Mouse (Mus musculus): ENCODE results near the gene Gm20388. TPM values are rescaled to one million over a fixed set of nuclear protein-coding genes. Genes with fewer than 3 reads are reported as not detected.

Gene Gm20388
- polyA plus RNA-seq, 1 experiment from 2014 or later = not detected

DNA sequence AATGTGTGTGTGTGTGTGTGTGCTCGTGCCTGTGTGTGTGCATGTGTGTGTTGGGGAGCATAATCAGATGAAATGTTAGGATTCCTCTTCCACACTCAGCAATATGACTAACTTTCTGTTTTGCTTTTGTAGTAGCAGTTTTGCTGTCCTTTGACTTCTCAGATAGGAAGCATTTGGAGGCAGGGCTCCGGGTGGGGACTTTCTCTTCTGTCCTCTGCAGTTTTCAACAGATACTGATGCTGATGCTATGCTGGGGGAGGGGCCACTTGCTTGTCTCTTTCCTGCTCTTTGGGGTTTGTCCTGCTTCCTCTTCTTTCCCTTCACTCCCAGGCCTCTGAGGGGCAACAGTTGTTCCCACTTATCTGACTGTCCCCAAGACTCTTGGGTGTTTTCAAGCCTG is 4319.2 kb downstream of the Gm20388 start:
- H3K4me2 ChIP-seq = peak overlapping the region; percentile 98
- H3K27me3 ChIP-seq (replicated peaks) = no peaks in the 10 kb centered on the region
- peak overlapping the region; percentile 87 for H3K27ac ChIP-seq (replicated peaks)
- H3K4me1 ChIP-seq = peaks cover 43% of the 10 kb centered on the region
- H3K9ac ChIP-seq = peak overlapping the region; percentile 71; the same call in 1 of the 2 replicates
- H3K36me3 ChIP-seq = no peaks in the 10 kb centered on the region
- no peak overlapping the region for H3K4me3 ChIP-seq
- 45% methylated on average over 2 of the region's 2 CpGs for WGBS
- no peaks in the 10 kb centered on the region for H3K9me3 ChIP-seq
- no peak for ATAC-seq (ENCODE audit: extremely low read depth, insufficient number of reproducible peaks, low FRiP score, low TSS enrichment)

DNA sequence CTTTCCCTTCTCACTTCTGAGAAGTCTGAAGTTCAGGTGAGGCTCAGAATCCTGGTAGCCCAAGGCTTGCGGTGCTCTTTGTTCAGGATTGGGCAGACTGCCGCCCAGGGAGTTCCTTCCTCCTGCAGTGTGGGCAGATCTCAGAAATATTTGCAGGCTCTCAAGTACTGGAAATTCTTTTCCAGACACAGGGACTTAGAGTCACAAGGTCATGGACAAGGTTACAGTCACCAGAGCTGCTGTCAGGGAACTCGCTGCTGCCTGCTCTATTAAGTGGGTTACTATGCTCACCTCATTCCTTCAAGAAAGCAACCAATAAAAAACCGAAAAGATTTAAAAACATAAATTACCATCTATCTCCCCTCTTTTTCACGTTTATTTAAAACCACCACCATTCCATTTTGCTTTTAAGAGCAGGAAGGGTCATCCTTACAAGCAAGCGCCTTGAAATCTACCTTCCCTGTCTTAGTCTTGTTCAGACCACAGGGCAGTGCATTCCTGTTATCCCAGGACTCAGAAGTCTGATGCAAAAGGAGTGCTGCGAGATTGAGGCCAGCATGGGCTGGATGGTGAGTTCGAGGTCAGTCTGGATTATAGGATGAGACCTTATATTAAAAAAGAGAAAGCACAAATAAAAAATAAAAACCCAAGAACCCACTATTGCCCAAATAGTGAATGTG is 4320.0 kb downstream of the Gm20388 start:
- Histone ChIP-seq H3K27me3 (replicated peaks) (no peaks in the 10 kb centered on the region), H3K4me3 (peak overlapping the region; percentile 92), H3K36me3 (no peaks in the 10 kb centered on the region), H3K9me3 (no peaks in the 10 kb centered on the region), H3K9ac (peak overlapping the region; percentile 71), H3K4me2 (peak overlapping the region; percentile 98), H3K4me1 (peaks cover 50% of the 10 kb centered on the region), H3K27ac (replicated peaks) (peak overlapping the region; percentile 87)
- no peak for ATAC-seq (ENCODE audit: extremely low read depth, insufficient number of reproducible peaks, low FRiP score, low TSS enrichment)
- 28% methylated on average over 8 of the region's 8 CpGs for WGBS

DNA sequence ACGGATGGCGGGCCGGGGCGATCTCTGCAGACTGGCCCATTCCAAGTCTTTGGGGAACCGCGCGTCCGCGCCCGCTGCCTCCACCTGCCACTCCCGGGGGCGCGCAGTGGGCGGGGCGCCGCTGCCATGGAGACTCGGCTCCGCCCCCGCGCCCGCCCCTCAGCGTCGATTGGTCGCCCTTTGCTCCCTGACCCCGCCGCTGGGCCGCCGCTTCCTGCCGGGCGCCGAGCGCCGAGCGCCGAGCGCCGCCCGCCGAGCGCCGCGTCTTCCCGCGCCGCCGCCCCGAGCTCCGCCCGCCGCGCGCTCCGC is 4320.5 kb downstream of the Gm20388 start, which contains the start of gene Galnt2:
Gene Galnt2, plus strand, starts transcription at position 216 of the 309 bp plus-strand sequence.
- H3K27ac ChIP-seq (replicated peaks) = peak within 1 kb of the TSS; percentile 87
- WGBS = 0% methylated on average over 24 of the region's 53 CpGs
- peak; percentile 61 for ATAC-seq (ENCODE audit: extremely low read depth, insufficient number of reproducible peaks, low FRiP score, low TSS enrichment)
- no peaks in the 10 kb centered on the region for H3K9me3 ChIP-seq
- H3K4me3 ChIP-seq = peak within 1 kb of the TSS; percentile 92
- H3K9ac ChIP-seq = peak within 1 kb of the TSS; percentile 96
- peaks cover 54% of the 10 kb centered on the region for H3K4me1 ChIP-seq
- peak within 1 kb of the TSS; percentile 98 for H3K4me2 ChIP-seq
- no peaks in the 10 kb centered on the region for H3K27me3 ChIP-seq (replicated peaks)
- H3K36me3 ChIP-seq = no peaks in the 10 kb centered on the region

DNA sequence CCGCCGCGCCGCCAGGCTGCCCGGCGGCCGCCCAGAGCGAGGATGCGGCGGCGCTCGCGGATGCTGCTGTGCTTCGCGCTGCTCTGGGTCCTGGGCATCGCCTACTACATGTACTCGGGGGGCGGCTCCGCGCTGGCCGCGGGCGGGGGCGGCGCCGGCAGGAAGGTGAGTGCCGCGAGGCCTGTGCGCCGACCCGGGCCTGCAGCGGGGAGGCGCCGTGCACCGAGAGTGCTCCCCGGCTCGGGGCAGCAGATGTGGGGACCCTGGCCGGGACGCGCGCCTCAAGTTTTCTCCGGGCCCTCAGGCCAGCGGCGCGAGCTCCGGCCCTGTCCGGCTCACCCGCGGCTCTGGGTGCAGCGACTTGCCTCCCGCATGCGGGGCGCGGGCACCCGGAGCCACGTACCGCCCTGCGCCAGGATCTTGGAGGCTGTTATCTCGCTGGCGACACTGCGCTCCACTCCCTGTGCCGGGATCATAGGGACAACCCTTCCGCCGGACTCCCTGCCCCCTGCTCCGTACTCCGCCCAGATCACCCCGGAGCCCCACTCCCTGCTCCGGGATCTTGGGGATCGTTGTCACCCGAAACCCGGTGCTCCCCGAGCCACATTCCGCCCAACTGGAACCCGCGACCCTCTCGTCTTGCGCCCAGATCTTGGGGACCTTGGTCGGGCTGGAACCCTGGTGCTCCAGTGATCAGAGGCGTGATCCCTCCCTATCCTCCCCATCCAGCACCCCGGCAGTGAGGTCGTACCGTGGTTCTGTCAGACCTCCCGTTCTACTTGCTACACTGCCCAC is 4321.0 kb downstream of the Gm20388 start:
- ATAC-seq (ENCODE audit: extremely low read depth, insufficient number of reproducible peaks, low FRiP score, low TSS enrichment) = peak; percentile 69
- Histone ChIP-seq H3K4me2 (peak overlapping the region; percentile 98), H3K9ac (peak overlapping the region; percentile 96), H3K4me3 (peak overlapping the region; percentile 92), H3K27ac (replicated peaks) (peak overlapping the region; percentile 77), H3K4me1 (peaks cover 56% of the 10 kb centered on the region), H3K27me3 (replicated peaks) (no peaks in the 10 kb centered on the region), H3K9me3 (no peaks in the 10 kb centered on the region), H3K36me3 (no peaks in the 10 kb centered on the region)
- under 1% methylated on average over 81 of the region's 83 CpGs for WGBS

DNA sequence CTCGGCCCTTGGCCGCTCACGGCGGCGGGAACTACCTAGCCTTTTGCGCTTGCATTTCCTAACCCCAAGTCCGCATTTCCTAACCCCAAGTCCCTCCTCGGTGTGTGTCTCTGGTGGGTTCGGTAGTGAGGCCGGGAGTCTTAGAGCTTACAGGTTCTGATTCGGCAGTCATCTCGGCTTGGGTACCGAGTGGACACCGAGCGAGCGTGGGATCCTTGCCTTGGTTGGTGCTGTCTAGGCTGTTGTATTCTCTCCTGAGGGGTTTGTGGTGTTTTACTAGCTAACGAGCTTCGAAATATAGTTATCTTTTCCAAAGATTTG is 4321.6 kb downstream of the Gm20388 start:
- ATAC-seq (ENCODE audit: extremely low read depth, insufficient number of reproducible peaks, low FRiP score, low TSS enrichment) = no peak
- no peaks in the 10 kb centered on the region for H3K27me3 ChIP-seq (replicated peaks)
- no peak overlapping the region for H3K27ac ChIP-seq (replicated peaks)
- peaks cover 56% of the 10 kb centered on the region for H3K4me1 ChIP-seq
- H3K4me2 ChIP-seq = peak overlapping the region; percentile 98
- WGBS = 8% methylated on average over 18 of the region's 18 CpGs
- H3K9ac ChIP-seq = peak overlapping the region; percentile 96
- peak overlapping the region; percentile 92 for H3K4me3 ChIP-seq
- H3K36me3 ChIP-seq = no peaks in the 10 kb centered on the region
- H3K9me3 ChIP-seq = no peaks in the 10 kb centered on the region

DNA sequence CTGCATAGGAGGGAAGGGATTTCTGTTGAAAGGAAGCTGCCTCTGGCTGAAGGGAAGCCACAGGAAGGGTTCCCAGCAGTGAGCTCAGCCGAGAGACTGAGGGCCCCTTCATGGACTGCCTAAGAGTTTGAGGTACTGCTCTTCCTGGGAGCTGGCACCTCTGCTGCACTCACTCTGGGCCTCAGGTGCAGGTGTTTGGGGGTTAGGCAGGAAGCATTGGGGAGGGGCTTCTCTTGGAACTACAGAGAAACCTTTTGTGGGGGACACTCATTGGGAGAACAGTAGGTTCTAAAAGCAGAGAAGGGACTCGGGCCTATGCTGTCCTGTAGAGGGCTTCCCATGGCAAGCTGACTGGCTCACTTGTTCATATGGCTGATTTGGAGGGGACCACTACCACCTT is 4323.9 kb downstream of the Gm20388 start:
- H3K4me2 ChIP-seq = no peak overlapping the region
- no peaks in the 10 kb centered on the region for H3K36me3 ChIP-seq
- peaks cover 76% of the 10 kb centered on the region for H3K4me1 ChIP-seq
- H3K27ac ChIP-seq (replicated peaks) = no peak overlapping the region
- H3K27me3 ChIP-seq (replicated peaks) = no peaks in the 10 kb centered on the region
- 53% methylated on average over 2 of the region's 2 CpGs for WGBS
- H3K9ac ChIP-seq = 0 out of 2 replicates have a peak overlapping the region, but pooled peaks have one; percentile 1
- no peak overlapping the region for H3K4me3 ChIP-seq
- no peak for ATAC-seq (ENCODE audit: extremely low read depth, insufficient number of reproducible peaks, low FRiP score, low TSS enrichment)
- no peaks in the 10 kb centered on the region for H3K9me3 ChIP-seq

DNA sequence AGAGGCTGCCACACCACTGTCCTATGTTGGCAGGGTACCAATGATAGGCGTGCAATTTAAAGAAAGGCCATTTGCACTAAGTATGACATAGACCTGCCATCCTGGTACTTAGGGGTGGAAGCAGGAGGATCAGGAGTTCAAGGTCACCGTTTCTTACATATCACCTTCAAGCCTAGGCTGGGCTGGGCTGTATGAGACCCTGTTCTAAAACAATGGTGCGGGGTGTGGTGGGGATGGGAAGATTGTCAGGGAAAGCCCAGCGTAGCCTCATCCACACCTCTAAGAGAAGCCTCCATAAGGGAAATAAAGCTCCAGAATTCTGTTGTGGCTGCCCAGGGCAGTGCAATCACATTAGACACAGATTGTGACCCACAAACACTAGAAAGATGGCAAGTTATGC is 4324.9 kb downstream of the Gm20388 start:
- peaks cover 78% of the 10 kb centered on the region for H3K4me1 ChIP-seq
- no peaks in the 10 kb centered on the region for H3K36me3 ChIP-seq
- no peaks in the 10 kb centered on the region for H3K9me3 ChIP-seq
- WGBS = 80% methylated on average over 4 of the region's 4 CpGs
- no peak overlapping the region for H3K27ac ChIP-seq (replicated peaks)
- H3K27me3 ChIP-seq (replicated peaks) = no peaks in the 10 kb centered on the region
- no peak for ATAC-seq (ENCODE audit: extremely low read depth, insufficient number of reproducible peaks, low FRiP score, low TSS enrichment)
- H3K4me2 ChIP-seq = no peak overlapping the region
- H3K9ac ChIP-seq = no peak overlapping the region
- no peak overlapping the region for H3K4me3 ChIP-seq

DNA sequence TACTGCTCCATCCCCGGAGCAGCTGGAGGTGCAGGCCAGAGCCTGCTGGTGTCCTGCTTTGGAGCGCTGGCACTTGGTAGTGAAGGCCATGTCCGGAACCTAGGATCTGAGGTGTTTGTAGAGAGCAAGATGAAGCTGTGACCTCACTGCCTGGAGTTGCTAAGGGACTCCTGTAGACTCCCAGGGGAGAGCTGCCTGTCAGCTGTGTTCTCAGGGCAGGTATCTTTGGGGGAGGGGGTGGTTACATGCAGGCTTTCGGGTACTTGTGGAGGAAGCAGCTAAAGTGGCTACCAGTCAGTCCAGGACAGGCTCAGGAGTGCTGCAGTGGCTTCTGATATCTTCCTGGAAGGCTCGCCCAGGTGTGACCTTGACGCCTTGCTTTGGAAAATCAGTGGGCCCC is 4328.7 kb downstream of the Gm20388 start:
- no peaks in the 10 kb centered on the region for H3K27me3 ChIP-seq (replicated peaks)
- no peak overlapping the region for H3K4me2 ChIP-seq
- H3K9me3 ChIP-seq = peaks cover 8% of the 10 kb centered on the region; the same call in 1 of the 2 replicates
- H3K4me1 ChIP-seq = peaks cover 67% of the 10 kb centered on the region
- ATAC-seq (ENCODE audit: extremely low read depth, insufficient number of reproducible peaks, low FRiP score, low TSS enrichment) = no peak
- H3K9ac ChIP-seq = 0 out of 2 replicates have a peak overlapping the region, but pooled peaks have one; percentile 16
- peaks cover 12% of the 10 kb centered on the region for H3K36me3 ChIP-seq
- 58% methylated on average over 6 of the region's 6 CpGs for WGBS
- H3K4me3 ChIP-seq = no peak overlapping the region
- H3K27ac ChIP-seq (replicated peaks) = no peak overlapping the region

DNA sequence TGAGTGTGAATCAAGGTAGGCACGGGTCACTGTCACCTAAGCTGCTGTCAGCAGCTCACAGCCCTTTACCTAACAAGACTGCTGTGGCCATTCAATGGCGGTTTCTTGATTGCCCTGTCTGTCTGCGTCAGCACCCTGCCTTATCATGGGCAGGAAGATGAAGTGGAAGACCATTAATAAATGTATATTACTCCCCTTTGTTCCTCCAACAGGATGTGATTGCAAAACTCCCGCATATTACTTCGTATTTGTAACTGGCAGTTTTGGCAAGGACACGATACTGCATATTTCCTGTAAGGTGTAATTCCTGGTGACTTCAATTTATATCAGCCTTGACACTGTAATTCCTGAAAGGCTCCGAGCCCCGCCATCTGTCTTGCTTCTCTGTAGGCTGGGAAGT is 4330.3 kb downstream of the Gm20388 start:
- Histone ChIP-seq H3K4me2 (peak overlapping the region; percentile 31), H3K36me3 (peaks cover 19% of the 10 kb centered on the region), H3K27ac (replicated peaks) (peak overlapping the region; percentile 48; the same call in 1 of the 2 replicates), H3K4me1 (peaks cover 55% of the 10 kb centered on the region), H3K9ac (peak overlapping the region; percentile 11; the same call in 1 of the 2 replicates), H3K9me3 (peaks cover 8% of the 10 kb centered on the region; the same call in 1 of the 2 replicates), H3K4me3 (no peak overlapping the region), H3K27me3 (replicated peaks) (no peaks in the 10 kb centered on the region)
- no peak for ATAC-seq (ENCODE audit: extremely low read depth, insufficient number of reproducible peaks, low FRiP score, low TSS enrichment)
- WGBS = 34% methylated on average over 8 of the region's 8 CpGs

DNA sequence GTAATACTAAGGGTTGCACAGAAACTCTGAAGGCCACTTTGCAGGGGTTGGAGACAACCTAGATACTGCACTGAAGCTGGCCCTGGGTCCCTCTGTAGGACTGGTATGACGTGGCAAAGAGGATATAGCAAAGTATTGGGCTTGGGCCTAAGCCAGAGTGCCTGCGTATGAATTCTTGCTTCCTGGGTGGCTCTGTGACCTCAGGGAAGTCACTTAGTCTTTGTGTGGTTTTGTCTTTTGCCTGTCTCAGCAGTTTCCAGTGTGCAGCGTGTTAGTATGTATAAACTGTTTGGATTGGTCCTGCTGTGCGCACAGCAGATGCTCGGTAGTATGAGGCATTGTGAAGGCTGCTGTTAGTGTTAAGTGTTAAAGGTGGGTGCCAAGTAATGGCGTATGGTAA is 4331.6 kb downstream of the Gm20388 start:
- Histone ChIP-seq H3K27ac (replicated peaks) (no peak overlapping the region), H3K4me3 (no peak overlapping the region), H3K36me3 (peaks cover 19% of the 10 kb centered on the region), H3K4me1 (peaks cover 63% of the 10 kb centered on the region), H3K9ac (no peak overlapping the region), H3K9me3 (peaks cover 8% of the 10 kb centered on the region; the same call in 1 of the 2 replicates), H3K4me2 (no peak overlapping the region), H3K27me3 (replicated peaks) (no peaks in the 10 kb centered on the region)
- 87% methylated on average over 6 of the region's 6 CpGs for WGBS
- no peak for ATAC-seq (ENCODE audit: extremely low read depth, insufficient number of reproducible peaks, low FRiP score, low TSS enrichment)

DNA sequence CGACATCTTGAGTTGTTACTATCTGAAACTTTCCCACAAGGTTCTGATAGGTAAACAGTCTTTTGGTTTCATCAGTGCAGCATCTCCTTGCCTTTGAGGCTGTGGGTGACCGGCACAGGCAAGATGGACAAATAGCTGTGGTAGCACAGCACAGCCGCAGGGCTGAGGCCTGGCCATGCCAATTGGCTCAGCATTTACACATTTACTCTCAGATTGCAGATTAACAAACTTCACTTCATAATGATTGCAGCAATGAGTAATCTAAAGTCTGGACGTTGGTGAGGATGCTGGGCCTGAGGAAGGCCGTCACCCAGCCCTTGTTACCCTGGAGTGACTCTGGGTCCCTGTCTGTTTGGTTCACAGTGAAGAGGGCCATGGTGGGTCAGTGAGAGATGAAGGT is 4332.3 kb downstream of the Gm20388 start:
- Histone ChIP-seq H3K4me1 (peaks cover 62% of the 10 kb centered on the region), H3K4me2 (no peak overlapping the region), H3K27me3 (replicated peaks) (no peaks in the 10 kb centered on the region), H3K27ac (replicated peaks) (no peak overlapping the region), H3K9me3 (peaks cover 8% of the 10 kb centered on the region; the same call in 1 of the 2 replicates), H3K36me3 (peaks cover 19% of the 10 kb centered on the region), H3K9ac (no peak overlapping the region), H3K4me3 (no peak overlapping the region)
- no peak for ATAC-seq (ENCODE audit: extremely low read depth, insufficient number of reproducible peaks, low FRiP score, low TSS enrichment)
- WGBS = 91% methylated on average over 5 of the region's 5 CpGs

Measured in heart, embryonic 13.5 days (tissue).